Mouse (Mus musculus) ovary, postnatal 10 days (tissue): ENCODE measurements around the gene Wdr46.

Source experiments
- DNase-seq: peaks from one replicate; pipeline ENCODE4 v3.0.0; 2022; ENCODE audit warnings: low spot score

Gene Wdr46

GRCm38 (mm10) chr17:33911052-33911812 lies 29.2 kb upstream of the Wdr46 start:
- DNase-seq = no peak

- no peak for DNase-seq
Observed at GRCm38 (mm10) chr17:33911813-33912414, 28.5 kb upstream of the Wdr46 start.

GRCm38 (mm10) chr17:33913264-33913663 lies 27.2 kb upstream of the Wdr46 start:
- no peak for DNase-seq

GRCm38 (mm10) chr17:33913905-33914304 lies 26.6 kb upstream of the Wdr46 start:
- DNase-seq = no peak

- no peak for DNase-seq
Observed at GRCm38 (mm10) chr17:33914969-33915391, 25.5 kb upstream of the Wdr46 start.

GRCm38 (mm10) chr17:33915671-33916250 lies 24.7 kb upstream of the Wdr46 start, which contains the start of the genes Tapbp and Zbtb22:
TSS of gene Tapbp (plus strand) at chr17:33915899.
TSS of gene Zbtb22 (plus strand) at chr17:33915904.
- DNase-seq = peak; percentile 86

GRCm38 (mm10) chr17:33916294-33916693 lies 24.2 kb upstream of the Wdr46 start:
- DNase-seq = no peak

GRCm38 (mm10) chr17:33916847-33917655 lies 23.4 kb upstream of the Wdr46 start:
- no peak for DNase-seq

- no peak for DNase-seq
Observed at GRCm38 (mm10) chr17:33917656-33918292, 22.7 kb upstream of the Wdr46 start.

GRCm38 (mm10) chr17:33918293-33919203 lies 21.9 kb upstream of the Wdr46 start:
- DNase-seq = no peak

- peak; percentile 63 for DNase-seq
Observed at GRCm38 (mm10) chr17:33919351-33920281, 20.8 kb upstream of the Wdr46 start.

GRCm38 (mm10) chr17:33920282-33921097 lies 20.0 kb upstream of the Wdr46 start:
- peak; percentile 72 for DNase-seq

GRCm38 (mm10) chr17:33921361-33921760 lies 19.1 kb upstream of the Wdr46 start:
- DNase-seq = no peak

GRCm38 (mm10) chr17:33924577-33925283 lies 15.7 kb upstream of the Wdr46 start:
- no peak for DNase-seq

GRCm38 (mm10) chr17:33925406-33926116 lies 14.9 kb upstream of the Wdr46 start:
- DNase-seq = no peak

GRCm38 (mm10) chr17:33926207-33926932 lies 14.1 kb upstream of the Wdr46 start:
- no peak for DNase-seq
